Mouse (Mus musculus): ENCODE results near the gene Wdr25. TPM values are rescaled to one million over a fixed set of nuclear protein-coding genes. Genes with fewer than 3 reads are reported as not detected.

Wdr25 gene
- polyA plus RNA-seq, 1 experiment from 2014 or later = 9.9 TPM

GRCm38 (mm10) chr12:108888632-108889031 is 4.8 kb upstream of the Wdr25 start:
- Histone ChIP-seq H3K9me3 (ENCODE audit: low read length) (no peaks in the 10 kb centered on the region), H3K9ac (replicated peaks; ENCODE audit: low read length) (no peak overlapping the region), H3K27ac (ENCODE audit: low read length) (no peak overlapping the region), H3K4me1 (ENCODE audit: insufficient read depth, low read length) (peaks cover 11% of the 10 kb centered on the region), H3K4me3 (ENCODE audit: low read length) (no peak overlapping the region), H3K36me3 (ENCODE audit: insufficient read depth, low read length) (peaks cover 31% of the 10 kb centered on the region), H3K4me2 (replicated peaks; ENCODE audit: low read depth, low read length) (no peak overlapping the region), H3K27me3 (ENCODE audit: insufficient read depth, low read length) (no peaks in the 10 kb centered on the region)
- WGBS = 67% methylated on average over 4 of the region's 4 CpGs
- no peak for ATAC-seq (ENCODE audit: low FRiP score, low TSS enrichment)

GRCm38 (mm10) chr12:108893715-108894431 is 442 bp downstream of the Wdr25 start, which contains the start of gene Wars:
Wars (minus strand) TSS chr12:108894174.
- Histone ChIP-seq H3K36me3 (ENCODE audit: insufficient read depth, low read length) (peaks cover 3% of the 10 kb centered on the region; the same call in 1 of the 2 replicates), H3K9ac (replicated peaks; ENCODE audit: low read length) (peak within 1 kb of the TSS; percentile 85), H3K27ac (ENCODE audit: low read length) (peak within 1 kb of the TSS; percentile 55; the same call in 1 of the 2 replicates), H3K4me2 (replicated peaks; ENCODE audit: low read depth, low read length) (peak within 1 kb of the TSS; percentile 70), H3K4me1 (ENCODE audit: insufficient read depth, low read length) (peaks cover 17% of the 10 kb centered on the region), H3K9me3 (ENCODE audit: low read length) (no peaks in the 10 kb centered on the region), H3K27me3 (ENCODE audit: insufficient read depth, low read length) (no peaks in the 10 kb centered on the region), H3K4me3 (ENCODE audit: low read length) (peak within 1 kb of the TSS; percentile 91)
- peak; percentile 100 for ATAC-seq (ENCODE audit: low FRiP score, low TSS enrichment)
- 0% methylated on average over 54 of the region's 58 CpGs for WGBS

- H3K36me3 ChIP-seq (ENCODE audit: insufficient read depth, low read length) = peaks cover 3% of the 10 kb centered on the region; the same call in 1 of the 2 replicates
- H3K9ac ChIP-seq (replicated peaks; ENCODE audit: low read length) = peak overlapping the region; percentile 85
- ATAC-seq (ENCODE audit: low FRiP score, low TSS enrichment) = no peak
- H3K27me3 ChIP-seq (ENCODE audit: insufficient read depth, low read length) = no peaks in the 10 kb centered on the region
- H3K4me1 ChIP-seq (ENCODE audit: insufficient read depth, low read length) = peaks cover 17% of the 10 kb centered on the region
- H3K27ac ChIP-seq (ENCODE audit: low read length) = peak overlapping the region; percentile 31; the same call in 1 of the 2 replicates
- no peaks in the 10 kb centered on the region for H3K9me3 ChIP-seq (ENCODE audit: low read length)
- whole genome bisulfite sequencing = 0% methylated on average over 7 of the region's 7 CpGs
- H3K4me2 ChIP-seq (replicated peaks; ENCODE audit: low read depth, low read length) = peak overlapping the region; percentile 70
- peak overlapping the region; percentile 91 for H3K4me3 ChIP-seq (ENCODE audit: low read length)
These were observed 993 bp downstream of the Wdr25 start for GRCm38 (mm10) chr12:108894432-108894816.

GRCm38 (mm10) chr12:108896006-108896405 is 2.6 kb downstream of the Wdr25 start:
- no peak overlapping the region for H3K9ac ChIP-seq (replicated peaks; ENCODE audit: low read length)
- no peak overlapping the region for H3K4me3 ChIP-seq (ENCODE audit: low read length)
- 61% methylated on average over 3 of the region's 3 CpGs for WGBS
- no peaks in the 10 kb centered on the region for H3K27me3 ChIP-seq (ENCODE audit: insufficient read depth, low read length)
- H3K36me3 ChIP-seq (ENCODE audit: insufficient read depth, low read length) = 0 out of 2 replicates have a peak, but pooled peaks cover 3% of the 10 kb centered on the region
- H3K4me2 ChIP-seq (replicated peaks; ENCODE audit: low read depth, low read length) = no peak overlapping the region
- no peaks in the 10 kb centered on the region for H3K9me3 ChIP-seq (ENCODE audit: low read length)
- H3K4me1 ChIP-seq (ENCODE audit: insufficient read depth, low read length) = peaks cover 17% of the 10 kb centered on the region
- ATAC-seq (ENCODE audit: low FRiP score, low TSS enrichment) = no peak
- no peak overlapping the region for H3K27ac ChIP-seq (ENCODE audit: low read length)

GRCm38 (mm10) chr12:108901346-108901745 is 7.9 kb downstream of the Wdr25 start:
- ATAC-seq (ENCODE audit: low FRiP score, low TSS enrichment) = 0 out of 2 replicates have a peak, but pooled peaks have one; percentile 21
- 40% methylated on average over 5 of the region's 5 CpGs for WGBS
- no peak overlapping the region for H3K9ac ChIP-seq (replicated peaks; ENCODE audit: low read length)
- no peak overlapping the region for H3K27ac ChIP-seq (ENCODE audit: low read length)
- peaks cover 11% of the 10 kb centered on the region; the same call in 1 of the 2 replicates for H3K4me1 ChIP-seq (ENCODE audit: insufficient read depth, low read length)
- 0 out of 2 replicates have a peak, but pooled peaks cover 3% of the 10 kb centered on the region for H3K36me3 ChIP-seq (ENCODE audit: insufficient read depth, low read length)
- H3K4me3 ChIP-seq (ENCODE audit: low read length) = no peak overlapping the region
- H3K4me2 ChIP-seq (replicated peaks; ENCODE audit: low read depth, low read length) = no peak overlapping the region
- H3K27me3 ChIP-seq (ENCODE audit: insufficient read depth, low read length) = no peaks in the 10 kb centered on the region
- H3K9me3 ChIP-seq (ENCODE audit: low read length) = no peaks in the 10 kb centered on the region

- WGBS = 11% methylated on average over 8 of the region's 8 CpGs
- Histone ChIP-seq H3K36me3 (ENCODE audit: insufficient read depth, low read length) (0 out of 2 replicates have a peak, but pooled peaks cover 3% of the 10 kb centered on the region), H3K27me3 (ENCODE audit: insufficient read depth, low read length) (no peaks in the 10 kb centered on the region), H3K4me3 (ENCODE audit: low read length) (no peak overlapping the region), H3K4me2 (replicated peaks; ENCODE audit: low read depth, low read length) (no peak overlapping the region), H3K9me3 (ENCODE audit: low read length) (no peaks in the 10 kb centered on the region), H3K27ac (ENCODE audit: low read length) (no peak overlapping the region), H3K4me1 (ENCODE audit: insufficient read depth, low read length) (peaks cover 20% of the 10 kb centered on the region), H3K9ac (replicated peaks; ENCODE audit: low read length) (no peak overlapping the region)
- ATAC-seq (ENCODE audit: low FRiP score, low TSS enrichment) = no peak
These were observed 9.5 kb downstream of the Wdr25 start for GRCm38 (mm10) chr12:108902940-108903339.

- Histone ChIP-seq H3K4me1 (ENCODE audit: insufficient read depth, low read length) (peaks cover 20% of the 10 kb centered on the region), H3K27me3 (ENCODE audit: insufficient read depth, low read length) (no peaks in the 10 kb centered on the region), H3K4me2 (replicated peaks; ENCODE audit: low read depth, low read length) (no peak overlapping the region), H3K9me3 (ENCODE audit: low read length) (no peaks in the 10 kb centered on the region), H3K36me3 (ENCODE audit: insufficient read depth, low read length) (no peaks in the 10 kb centered on the region), H3K4me3 (ENCODE audit: low read length) (no peak overlapping the region), H3K9ac (replicated peaks; ENCODE audit: low read length) (no peak overlapping the region), H3K27ac (ENCODE audit: low read length) (no peak overlapping the region)
- ATAC-seq (ENCODE audit: low FRiP score, low TSS enrichment) = no peak
- WGBS = 59% methylated on average over 8 of the region's 8 CpGs
These were observed 10.3 kb downstream of the Wdr25 start for GRCm38 (mm10) chr12:108903600-108904275.

GRCm38 (mm10) chr12:108904276-108904653 is 10.8 kb downstream of the Wdr25 start:
- Histone ChIP-seq H3K4me1 (ENCODE audit: insufficient read depth, low read length) (peaks cover 23% of the 10 kb centered on the region), H3K27me3 (ENCODE audit: insufficient read depth, low read length) (no peaks in the 10 kb centered on the region), H3K4me2 (replicated peaks; ENCODE audit: low read depth, low read length) (no peak overlapping the region), H3K9me3 (ENCODE audit: low read length) (no peaks in the 10 kb centered on the region), H3K9ac (replicated peaks; ENCODE audit: low read length) (no peak overlapping the region), H3K4me3 (ENCODE audit: low read length) (no peak overlapping the region), H3K27ac (ENCODE audit: low read length) (no peak overlapping the region), H3K36me3 (ENCODE audit: insufficient read depth, low read length) (no peaks in the 10 kb centered on the region)
- no peak for ATAC-seq (ENCODE audit: low FRiP score, low TSS enrichment)
- WGBS = 49% methylated on average over 8 of the region's 8 CpGs

- no peak overlapping the region for H3K4me3 ChIP-seq (ENCODE audit: low read length)
- peaks cover 23% of the 10 kb centered on the region for H3K4me1 ChIP-seq (ENCODE audit: insufficient read depth, low read length)
- H3K36me3 ChIP-seq (ENCODE audit: insufficient read depth, low read length) = no peaks in the 10 kb centered on the region
- peak overlapping the region; percentile 25; the same call in 1 of the 2 replicates for H3K27ac ChIP-seq (ENCODE audit: low read length)
- 56% methylated on average over 14 of the region's 14 CpGs for WGBS
- 0 out of 2 replicates have a peak overlapping the region, but pooled peaks have one; percentile 27 for H3K9ac ChIP-seq (replicated peaks; ENCODE audit: low read length)
- no peak for ATAC-seq (ENCODE audit: low FRiP score, low TSS enrichment)
- no peaks in the 10 kb centered on the region for H3K27me3 ChIP-seq (ENCODE audit: insufficient read depth, low read length)
- no peak overlapping the region for H3K4me2 ChIP-seq (replicated peaks; ENCODE audit: low read depth, low read length)
- no peaks in the 10 kb centered on the region for H3K9me3 ChIP-seq (ENCODE audit: low read length)
These were observed 12.3 kb downstream of the Wdr25 start for GRCm38 (mm10) chr12:108905620-108906302.
